Mouse (Mus musculus) neural tube, postnatal 0 days (tissue): ENCODE results near the gene Meiob. TPM values are rescaled to one million over a fixed set of nuclear protein-coding genes. Genes with fewer than 3 reads are reported as not detected.

Source experiments
- polyA plus RNA-seq: library from polyadenylated mRNA; unstranded; fragments of >200 nt; fragmentation: Nextera tagmentation; extraction: Ambion mirVana; gene quantifications from 2 replicates; pipeline ENCODE4 v1.2.1, GENCODE M21; 2015

Meiob gene
- not detected in 2 replicates for polyA plus RNA-seq

GRCm38 (mm10) chr17:24803952-24804951, at the start of gene Meiob:
Gene Meiob (plus strand): TSS chr17:24804289.

DNA sequence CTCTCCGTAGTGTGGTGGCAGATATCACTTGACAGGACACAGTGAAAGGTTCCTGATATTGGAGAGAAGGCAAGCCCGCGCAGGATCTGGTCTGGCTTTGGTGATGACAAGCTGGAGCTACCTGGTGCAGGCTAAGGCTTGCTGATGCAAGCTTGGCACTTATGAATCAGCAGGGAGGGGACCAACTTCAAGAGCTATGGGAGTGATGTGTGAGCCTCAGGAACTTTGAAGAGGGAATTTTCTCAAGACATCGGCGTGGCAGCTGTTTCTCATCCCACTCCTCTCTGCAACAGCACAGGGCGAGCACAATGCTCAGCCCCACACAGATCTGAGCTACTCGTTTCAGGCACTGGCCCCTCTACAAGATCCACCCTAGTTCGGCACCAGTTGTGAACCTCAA, 35.8 kb downstream of the Meiob start, which contains the start of gene Hagh:
TSS of gene Hagh (plus strand) at position 302 of the 400 bp plus-strand sequence.

DNA sequence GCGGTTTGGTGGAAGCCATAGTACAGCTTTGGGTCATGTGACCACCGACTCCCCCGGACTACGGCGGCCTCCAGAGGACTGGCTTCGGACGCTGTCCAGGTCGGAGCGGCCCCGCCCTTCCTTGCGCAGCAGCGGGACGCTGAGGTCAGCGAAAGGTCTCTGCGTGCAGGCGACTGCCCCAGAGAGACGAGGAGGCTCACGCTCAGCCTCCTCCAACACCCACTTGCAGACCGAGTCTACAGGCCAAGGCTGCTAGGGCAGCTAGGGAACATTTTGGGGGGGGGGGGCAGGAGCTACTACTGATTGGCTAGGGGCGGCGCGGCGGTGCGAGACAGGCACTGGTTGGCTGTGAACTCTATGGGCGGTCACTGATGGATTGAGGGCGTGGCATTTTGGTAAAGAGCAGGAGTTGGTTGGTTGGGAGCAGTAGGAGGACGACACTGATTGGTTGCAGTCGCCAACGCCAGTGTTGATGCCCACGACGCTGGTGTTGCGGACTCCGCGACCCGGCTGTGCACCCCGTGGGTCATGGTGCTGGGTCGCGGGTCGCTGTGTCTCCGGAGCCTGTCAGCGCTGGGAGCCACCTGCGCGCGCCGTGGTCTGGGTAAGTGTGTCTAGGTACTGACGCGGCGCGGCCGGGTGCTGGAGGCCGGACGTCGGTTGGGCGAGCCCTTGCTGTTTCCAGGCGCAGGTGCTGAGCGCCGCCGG, 46.1 kb downstream of the Meiob start, which contains the start of gene Fahd1:
TSS of gene Fahd1 (minus strand) at position 300 of the 708 bp plus-strand sequence.

GRCm38 (mm10) chr17:24865776-24866175, 61.7 kb downstream of the Meiob start, which contains the start of gene Igfals:
Gene Igfals (plus strand): TSS chr17:24865997.

GRCm38 (mm10) chr17:24886134-24886931, 82.2 kb downstream of the Meiob start, which contains the start of the genes Nubp2 and Spsb3:
Gene Nubp2 (minus strand): TSS chr17:24886349.
Gene Spsb3 (plus strand): TSS chr17:24886643.

Other genes with a start within 250 kb of the Meiob start
- gene Tsc2, start 171.7 kb upstream of the Meiob start, polyA plus RNA-seq, result 45.5 and 59.7 TPM in 2 replicates
- 6.5 and 6.9 TPM in 2 replicates for gene Nthl1, start 171.6 kb upstream of the Meiob start, polyA plus RNA-seq
- 82.2 and 84.4 TPM in 2 replicates for gene Slc9a3r2, start 154.0 kb upstream of the Meiob start, polyA plus RNA-seq
- gene Npw, start 145.8 kb upstream of the Meiob start, polyA plus RNA-seq, result 0.93 and 1.2 TPM in 2 replicates
- 13.9 and 18.2 TPM in 2 replicates for gene Zfp598, start 134.6 kb upstream of the Meiob start, polyA plus RNA-seq
- 269 and 290 TPM in 2 replicates for gene Syngr3, start 114.3 kb upstream of the Meiob start, polyA plus RNA-seq
- gene Gfer, start 108.1 kb upstream of the Meiob start, polyA plus RNA-seq, result 38.1 and 38.9 TPM in 2 replicates
- gene Noxo1, start 108.1 kb upstream of the Meiob start, polyA plus RNA-seq, result 1.7 and 2.3 TPM in 2 replicates
- 43.3 and 47.7 TPM in 2 replicates for gene Tbl3, start 96.6 kb upstream of the Meiob start, polyA plus RNA-seq
- gene Rnf151, start 86.2 kb upstream of the Meiob start, polyA plus RNA-seq, result not detected in 2 replicates
- 836 and 837 TPM in 2 replicates for gene Rps2, start 86.2 kb upstream of the Meiob start, polyA plus RNA-seq
- gene Ndufb10, start 79.8 kb upstream of the Meiob start, polyA plus RNA-seq, result 375 and 378 TPM in 2 replicates
- gene Rpl3l, start 76.5 kb upstream of the Meiob start, polyA plus RNA-seq, result 0.27 and 0.40 TPM in 2 replicates
- gene Msrb1, start 67.6 kb upstream of the Meiob start, polyA plus RNA-seq, result 24.4 and 29.7 TPM in 2 replicates
- 0.20 and 0.57 TPM in 2 replicates for gene Hs3st6, start 51.3 kb upstream of the Meiob start, polyA plus RNA-seq
- 101 and 108 TPM in 2 replicates for gene Hagh, start 35.9 kb downstream of the Meiob start, polyA plus RNA-seq
- gene Fahd1, start 46.1 kb downstream of the Meiob start, polyA plus RNA-seq, result 28.1 and 29.5 TPM in 2 replicates
- gene Igfals, start 61.7 kb downstream of the Meiob start, polyA plus RNA-seq, result 0.25 and 0.35 TPM in 2 replicates
- 61.6 and 67.5 TPM in 2 replicates for gene Nubp2, start 82.1 kb downstream of the Meiob start, polyA plus RNA-seq
- gene Spsb3, start 82.4 kb downstream of the Meiob start, polyA plus RNA-seq, result 85.2 and 90.4 TPM in 2 replicates
- 28.3 and 29.9 TPM in 2 replicates for gene Eme2, start 90.8 kb downstream of the Meiob start, polyA plus RNA-seq
- 131 and 137 TPM in 2 replicates for gene Mrps34, start 90.8 kb downstream of the Meiob start, polyA plus RNA-seq
- 123 TPM in 2 replicates for gene Nme3, start 92.2 kb downstream of the Meiob start, polyA plus RNA-seq
- 58.6 and 70.9 TPM in 2 replicates for gene Mapk8ip3, start 132.7 kb downstream of the Meiob start, polyA plus RNA-seq
- 43.4 and 45.3 TPM in 2 replicates for gene Jpt2, start 156.4 kb downstream of the Meiob start, polyA plus RNA-seq
- 5.0 and 5.6 TPM in 2 replicates for gene Cramp1l, start 211.5 kb downstream of the Meiob start, polyA plus RNA-seq
- gene Ift140, start 211.8 kb downstream of the Meiob start, polyA plus RNA-seq, result 10.6 and 12.1 TPM in 2 replicates